Mouse (Mus musculus): ENCODE results near the gene Hsfy2.

Gene Hsfy2

DNA sequence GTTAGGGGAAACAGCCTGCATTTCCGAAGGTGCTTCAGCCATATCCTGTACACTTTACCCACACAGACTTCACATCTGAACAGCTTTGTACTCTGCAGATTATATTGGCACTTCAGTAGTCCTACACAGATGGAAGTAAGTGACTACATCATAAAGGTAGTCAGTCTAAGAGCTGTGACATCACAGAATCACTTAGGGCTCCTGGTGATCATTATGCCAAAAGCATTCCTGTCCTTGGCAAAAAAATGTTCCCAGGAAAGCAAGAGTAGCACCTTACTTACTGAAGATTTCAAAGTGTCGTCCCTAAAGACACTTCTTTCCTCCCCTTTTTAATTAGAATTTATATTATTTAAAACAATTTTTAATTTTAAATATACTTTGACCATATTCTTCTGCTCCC is at the start of gene Hsfy2:
Gene Hsfy2 (minus strand): TSS at position 101 of the 400 bp plus-strand sequence.
- no peak for DNase-seq (ENCODE audit: low read depth, low spot score)

DNA sequence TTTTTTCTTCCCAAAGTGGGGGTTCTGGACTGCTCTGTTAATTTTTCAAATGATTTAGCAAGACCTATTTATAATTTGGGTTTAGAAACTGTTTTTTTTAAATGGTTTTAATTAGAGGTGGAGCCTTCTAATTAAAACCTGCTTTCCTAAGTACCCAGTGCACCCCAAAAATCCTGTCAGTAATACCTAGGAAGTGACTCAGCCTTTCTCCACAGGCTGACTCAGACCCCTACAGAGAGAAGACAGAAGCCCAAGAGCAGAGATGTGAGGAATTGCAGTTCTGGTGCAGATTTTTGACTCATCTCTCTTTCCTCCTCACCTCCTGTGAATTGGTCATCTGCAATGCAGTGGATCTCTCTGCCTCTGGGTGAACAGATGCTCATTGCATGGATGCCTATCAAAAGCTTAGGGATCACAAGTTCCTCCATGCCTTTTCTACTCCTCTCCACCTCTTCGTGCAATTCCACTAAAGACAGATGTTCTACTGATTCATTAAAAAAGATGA is 47.9 kb upstream of the Hsfy2 start:
- DNase-seq (ENCODE audit: low read depth, low spot score) = no peak

GRCm38 (mm10) chr1:56684512-56684911 is 47.3 kb upstream of the Hsfy2 start:
- no peak for DNase-seq (ENCODE audit: low read depth, low spot score)

DNA sequence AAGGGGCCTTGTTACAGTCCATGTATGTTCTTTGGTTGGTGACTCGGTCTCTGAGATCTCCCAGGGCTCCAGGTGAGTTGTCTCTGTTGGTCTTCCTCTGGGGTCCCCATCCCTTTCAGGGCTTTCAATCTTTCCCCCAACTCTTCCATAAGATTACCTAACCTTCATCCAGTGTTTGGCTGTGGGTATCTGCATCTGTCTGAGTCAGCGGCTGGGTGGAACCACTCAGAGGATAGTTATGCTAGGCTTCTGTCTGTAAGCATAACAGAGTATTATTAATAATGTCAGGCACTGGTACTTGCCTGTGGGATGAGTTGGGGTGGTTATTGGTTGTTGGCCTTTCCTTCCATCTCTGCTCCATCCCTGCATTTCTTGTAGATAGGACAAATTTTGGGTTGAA is 44.0 kb upstream of the Hsfy2 start:
- no peak for DNase-seq (ENCODE audit: low read depth, low spot score)

DNA sequence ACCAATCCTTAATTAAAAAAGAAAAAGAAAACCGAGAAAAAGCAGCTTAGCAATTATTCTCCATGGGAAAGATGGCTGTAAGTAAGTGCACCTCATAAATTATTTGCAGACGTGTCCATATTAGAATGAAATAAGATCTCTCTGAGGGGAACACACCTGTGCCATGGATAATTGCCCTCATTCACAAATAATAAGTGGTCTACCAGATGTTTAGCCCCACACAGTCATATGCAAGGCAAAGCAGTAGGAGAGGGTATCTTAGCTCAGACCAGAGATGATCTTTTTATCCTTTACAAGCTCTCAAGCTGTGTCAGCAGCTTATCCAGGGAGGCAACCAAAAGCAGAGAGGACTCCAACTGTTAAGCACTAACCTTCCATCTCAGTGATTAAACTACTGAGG is 38.0 kb upstream of the Hsfy2 start:
- no peak for DNase-seq (ENCODE audit: low read depth, low spot score)

DNA sequence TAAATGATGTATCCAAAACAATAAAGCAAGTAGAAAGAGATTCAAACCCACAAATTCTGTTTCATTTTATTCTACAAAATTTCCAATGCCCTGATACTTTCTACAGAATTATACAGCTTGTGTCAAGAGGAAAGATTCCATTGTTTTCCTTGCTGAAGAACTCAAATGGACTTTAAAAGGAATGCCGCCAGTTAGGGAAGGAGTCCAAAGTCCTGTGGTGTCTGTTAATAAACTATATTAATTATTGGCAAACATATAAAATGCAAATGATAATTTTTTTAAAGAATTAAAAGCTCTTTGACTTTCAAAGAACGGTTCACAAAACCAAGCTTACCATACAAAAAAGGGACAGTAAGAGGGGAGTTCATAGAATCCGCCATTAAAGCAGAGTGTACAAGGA is 37.4 kb upstream of the Hsfy2 start:
- DNase-seq (ENCODE audit: low read depth, low spot score) = no peak

- DNase-seq (ENCODE audit: low read depth, low spot score) = no peak
These were observed 34.2 kb upstream of the Hsfy2 start for GRCm38 (mm10) chr1:56671241-56671945.

DNA sequence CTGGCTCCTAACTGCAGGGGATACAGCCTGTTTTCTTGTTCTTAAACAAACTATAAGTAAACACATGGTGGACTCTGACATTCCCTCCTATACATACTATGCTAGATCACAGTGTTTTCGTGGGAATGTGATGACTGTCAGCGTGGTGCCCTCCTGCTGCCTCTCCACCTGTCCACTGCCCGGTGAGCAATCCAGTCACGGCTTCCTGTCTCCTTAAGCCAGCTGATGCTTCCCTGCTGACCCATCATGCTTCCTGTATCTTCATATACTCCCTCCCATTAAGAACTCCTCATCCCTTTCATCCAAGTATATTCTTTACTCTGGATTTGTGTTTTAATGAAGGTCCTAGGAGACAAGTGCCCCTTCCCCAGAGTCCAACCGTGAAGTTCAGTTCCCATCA is 33.3 kb upstream of the Hsfy2 start:
- DNase-seq (ENCODE audit: low read depth, low spot score) = no peak

DNA sequence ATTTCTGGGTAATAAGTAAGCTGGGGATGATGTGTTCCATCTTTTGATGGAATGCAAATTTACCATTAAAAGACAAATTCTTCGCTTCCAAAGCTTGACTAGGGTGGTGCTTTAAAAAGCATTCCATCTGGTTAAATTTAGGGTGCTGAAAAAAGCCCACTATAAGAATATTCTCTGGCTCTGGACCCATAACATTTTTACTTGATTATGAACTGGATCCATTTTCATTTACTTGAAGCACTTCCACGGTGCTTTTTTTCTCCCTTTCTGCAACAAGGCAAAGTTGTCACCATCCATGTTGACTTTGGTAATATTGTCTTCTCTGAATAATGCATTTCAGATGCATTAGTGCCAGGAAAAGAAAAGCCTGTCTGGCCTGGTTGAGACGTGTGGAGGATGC is 27.4 kb upstream of the Hsfy2 start:
- DNase-seq (ENCODE audit: low read depth, low spot score) = no peak

DNA sequence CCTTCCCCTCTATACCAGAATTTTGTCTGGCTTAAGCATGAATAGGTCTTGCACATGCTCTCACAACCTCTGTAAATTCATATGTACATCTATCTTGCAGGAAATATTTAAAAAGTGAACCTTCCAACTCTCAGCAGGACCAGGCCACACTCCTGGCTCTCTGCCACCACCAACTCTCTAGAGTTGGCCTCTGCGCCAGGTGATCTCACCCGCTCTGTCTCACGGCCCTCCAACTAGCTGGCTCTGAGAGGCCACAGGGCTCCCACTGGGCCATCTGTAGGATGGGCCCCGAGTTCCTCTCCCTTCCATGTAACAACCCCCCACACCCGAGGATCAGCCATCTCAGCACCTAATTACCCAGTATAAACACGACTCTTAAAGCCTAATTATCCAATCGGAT is 10.4 kb downstream of the Hsfy2 start:
- DNase-seq (ENCODE audit: low read depth, low spot score) = no peak

DNA sequence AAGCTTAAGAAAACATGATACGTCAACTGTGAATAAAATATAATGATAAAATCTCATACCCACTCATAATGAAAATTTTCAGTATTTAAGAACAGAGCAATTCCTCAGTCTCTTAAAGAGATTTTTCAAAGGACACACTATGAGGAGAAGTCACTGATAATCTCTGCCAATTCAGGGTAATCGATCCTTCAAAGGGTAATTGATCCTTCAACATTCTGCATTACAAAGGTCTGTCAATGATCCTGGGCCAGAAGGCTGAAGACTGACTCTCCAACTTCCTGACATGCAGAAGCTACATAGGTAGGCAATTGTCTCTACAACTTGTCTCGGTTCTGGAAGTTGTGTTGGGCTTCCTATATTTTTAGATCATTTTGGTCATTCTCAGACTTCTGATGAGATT is 12.9 kb downstream of the Hsfy2 start:
- no peak for DNase-seq (ENCODE audit: low read depth, low spot score)

DNA sequence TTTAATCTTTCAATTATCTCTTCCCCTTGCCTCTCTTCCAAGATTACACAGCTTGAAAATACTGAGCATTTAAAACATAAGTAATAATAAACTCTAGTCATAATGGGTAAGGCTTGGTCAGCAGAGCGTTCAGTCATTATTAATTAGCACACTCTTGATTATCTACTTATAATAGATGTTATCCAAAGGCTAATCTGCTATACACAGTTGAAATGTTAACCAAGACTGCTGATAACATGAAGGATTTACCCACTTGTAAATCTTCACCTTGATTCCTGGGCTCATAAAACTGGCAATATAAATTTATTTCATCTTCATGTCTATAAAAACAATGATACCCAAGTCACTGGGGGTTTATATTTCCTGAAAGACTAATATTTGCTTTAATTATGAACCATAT is 24.9 kb downstream of the Hsfy2 start:
- no peak for DNase-seq (ENCODE audit: low read depth, low spot score)
